Mouse (Mus musculus): ENCODE measurements around the gene Gm10772. TPM values are rescaled to one million over a fixed set of nuclear protein-coding genes. Genes with fewer than 3 reads are reported as not detected.

Gm10772 gene
- polyA plus RNA-seq (2012; rRNA removed): not detected in 2 replicates

DNA sequence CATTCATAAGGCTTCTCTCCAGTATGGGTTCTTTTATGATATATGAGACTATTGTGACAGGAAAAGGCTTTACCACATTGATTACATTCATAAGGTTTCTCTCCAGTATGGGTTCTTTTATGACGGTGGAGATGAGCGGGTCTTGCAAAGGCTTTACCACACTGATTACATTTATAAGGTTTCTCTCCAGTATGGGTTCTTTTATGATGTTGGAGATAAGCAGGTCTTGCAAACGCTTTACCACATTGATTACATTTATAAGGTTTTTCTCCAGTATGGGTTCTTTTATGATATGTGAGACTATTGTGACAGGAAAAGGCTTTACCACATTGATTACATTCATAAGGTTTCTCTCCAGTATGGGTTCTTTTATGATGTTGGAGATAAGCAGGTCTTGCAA lies at the start of gene Gm10772:
Gene Gm10772 (minus strand): TSS at position 101 of the 400 bp plus-strand sequence.

Other genes starting within 250 kb of the Gm10772 start
- not detected in 2 replicates for gene Gm10324, start 108.0 kb downstream of the Gm10772 start, polyA plus RNA-seq (2012; rRNA removed)
- gene 2410141K09Rik, start 213.5 kb upstream of the Gm10772 start, polyA plus RNA-seq (2012; rRNA removed): not detected in 2 replicates

Data from liver, embryonic 14 days (tissue).